Mouse (Mus musculus) A20 (cell line): ENCODE data around the gene Sele.
"Not testable (repeated sequence)": the region's sequence is repeated elsewhere in the genome, so short reads cannot be mapped to it uniquely, and the experiment has no call there.

Source experiments
- DNase-seq: peaks from one replicate; pipeline ENCODE4 v3.0.0-alpha.2; 2011; ENCODE audit warnings: low read depth, low spot score

The Sele gene

DNA sequence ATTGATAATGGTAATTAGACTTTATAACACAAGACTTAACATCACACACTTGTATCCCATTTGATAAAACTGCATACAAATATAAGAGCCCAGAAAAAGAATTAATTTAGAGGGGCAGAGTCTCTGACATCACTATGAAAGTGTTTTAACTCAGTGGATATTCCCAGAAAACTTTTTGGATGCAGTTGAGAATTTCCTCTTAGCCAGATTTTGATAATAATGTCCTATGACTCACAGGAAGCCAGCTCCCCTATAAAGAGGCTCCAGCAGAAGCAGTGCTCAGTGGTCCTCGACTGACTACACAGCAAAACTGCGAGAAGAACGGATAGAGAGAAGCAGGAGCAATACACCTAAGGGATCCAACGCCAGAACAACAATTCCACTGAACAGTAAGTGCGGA lies at the start of gene Sele:
Gene Sele, plus strand, starts transcription at position 301 of the 400 bp plus-strand sequence.
- no peak for DNase-seq

DNA sequence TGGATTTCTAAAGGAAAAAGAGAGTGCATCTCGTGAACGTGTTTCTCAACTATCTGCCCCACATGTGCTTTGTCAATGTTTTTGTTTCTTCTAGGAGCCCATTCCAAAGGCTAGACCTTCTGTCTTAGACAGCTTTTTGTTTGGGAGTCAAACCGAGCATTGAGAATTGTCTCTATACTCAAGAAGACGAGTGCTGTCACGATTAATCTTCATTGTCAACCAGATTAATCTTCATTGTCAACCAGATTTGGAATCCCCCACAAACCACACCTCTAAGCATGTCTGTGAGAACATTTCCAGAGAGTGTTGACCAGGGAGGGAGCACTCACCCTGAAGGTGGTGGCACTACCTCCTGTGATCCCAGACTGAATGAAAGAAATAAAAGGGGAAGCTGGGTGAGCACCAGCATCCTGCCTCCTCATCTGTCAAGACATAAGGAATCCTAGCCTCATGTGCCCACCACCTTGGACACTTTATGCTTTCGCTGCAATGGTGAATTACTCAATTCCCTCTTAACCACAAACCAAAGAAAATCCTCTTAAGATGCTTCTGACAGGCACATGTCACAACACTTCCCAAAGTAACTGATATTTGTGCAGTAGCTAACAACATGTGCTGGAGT lies 46.1 kb upstream of the Sele start:
- DNase-seq, result no peak

DNA sequence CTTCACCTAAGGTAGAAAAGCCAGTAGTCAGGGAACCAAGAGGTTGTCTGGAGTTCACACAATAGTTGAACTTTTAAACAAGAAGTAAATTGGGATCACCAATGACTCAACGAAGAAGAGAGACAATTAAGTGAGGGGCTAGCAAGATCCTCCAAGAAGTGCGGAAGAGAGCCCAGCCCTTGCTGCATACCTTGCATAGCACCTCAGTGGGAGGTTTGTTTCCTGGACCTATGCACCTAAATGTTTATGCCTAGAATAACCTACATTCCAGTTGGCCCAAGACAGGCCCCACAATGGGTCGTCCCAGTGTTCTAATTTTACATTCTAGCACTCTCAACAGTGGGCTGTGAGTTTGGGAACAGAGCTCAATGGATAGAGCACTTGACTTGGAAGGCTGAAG lies 43.7 kb upstream of the Sele start:
- no peak for DNase-seq

DNA sequence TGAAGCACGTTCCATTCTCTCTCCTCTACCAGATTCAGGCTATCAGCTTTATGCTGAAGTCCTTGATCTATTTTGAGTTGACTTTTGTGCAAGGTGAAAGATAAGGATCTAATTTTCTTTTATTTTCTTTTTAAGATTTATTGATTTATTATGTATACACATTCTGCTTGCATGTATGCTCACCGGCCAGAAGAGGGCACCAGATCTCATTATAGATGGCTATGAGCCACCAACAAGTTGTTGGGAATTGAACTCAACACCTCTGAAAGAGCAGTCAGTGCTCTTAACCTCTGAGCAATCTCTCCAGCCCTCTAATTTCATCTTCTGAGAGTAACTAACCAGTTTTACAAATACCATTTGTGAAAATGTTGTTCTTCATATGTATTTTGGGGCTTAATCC lies 38.8 kb upstream of the Sele start:
- peak; percentile 58 for DNase-seq

DNA sequence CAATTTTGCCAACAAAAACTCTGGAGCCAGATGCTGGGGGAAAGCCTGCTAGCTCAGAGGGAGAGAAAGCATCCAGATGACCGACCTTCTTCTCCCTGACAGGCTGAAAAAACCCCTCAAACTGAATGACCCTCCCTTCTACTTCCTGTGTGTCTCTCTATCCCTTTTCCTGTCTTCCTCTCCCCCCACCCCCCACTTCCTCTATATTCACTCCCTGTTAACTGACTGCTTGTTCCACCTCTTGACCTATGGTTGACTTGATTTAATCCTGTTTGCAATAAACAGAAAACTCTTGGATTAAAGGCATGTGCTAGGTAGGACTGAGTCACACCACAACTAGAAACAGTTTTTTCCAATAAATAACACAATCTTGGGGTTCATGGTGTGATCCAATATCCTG lies 33.4 kb upstream of the Sele start:
- DNase-seq, result no peak

DNA sequence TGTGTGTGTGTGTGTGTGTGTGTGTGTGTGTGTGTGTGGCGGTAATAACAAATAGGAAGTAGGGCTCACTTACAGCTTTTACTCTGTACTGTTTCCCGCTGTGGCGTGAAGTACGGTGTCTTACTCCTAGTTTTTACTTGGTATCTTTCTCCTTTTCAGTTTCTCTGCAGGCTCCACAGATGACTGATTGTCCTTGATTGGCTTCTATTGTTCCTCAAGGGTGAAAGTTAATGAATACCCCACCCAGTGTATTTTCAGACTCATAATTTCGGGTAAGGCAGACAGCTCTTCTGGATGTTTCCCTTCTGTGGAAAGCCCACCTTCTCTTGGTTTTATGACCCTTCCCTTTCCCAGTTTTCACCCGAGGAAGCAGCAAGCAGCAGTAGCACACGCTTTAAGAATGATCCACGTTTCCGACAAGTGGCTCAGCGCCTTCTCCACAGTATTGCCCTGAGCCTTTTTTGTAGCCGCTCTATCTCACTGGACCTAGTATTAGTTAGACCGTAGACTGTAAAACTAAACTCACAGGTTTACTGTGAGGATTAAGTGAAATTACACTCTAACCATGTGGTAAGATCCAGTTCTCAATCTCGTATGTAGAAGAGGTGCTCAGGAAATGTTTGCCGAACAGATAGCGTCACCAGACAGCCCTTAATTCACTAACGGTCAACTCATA lies 29.7 kb upstream of the Sele start:
- no peak for DNase-seq

DNA sequence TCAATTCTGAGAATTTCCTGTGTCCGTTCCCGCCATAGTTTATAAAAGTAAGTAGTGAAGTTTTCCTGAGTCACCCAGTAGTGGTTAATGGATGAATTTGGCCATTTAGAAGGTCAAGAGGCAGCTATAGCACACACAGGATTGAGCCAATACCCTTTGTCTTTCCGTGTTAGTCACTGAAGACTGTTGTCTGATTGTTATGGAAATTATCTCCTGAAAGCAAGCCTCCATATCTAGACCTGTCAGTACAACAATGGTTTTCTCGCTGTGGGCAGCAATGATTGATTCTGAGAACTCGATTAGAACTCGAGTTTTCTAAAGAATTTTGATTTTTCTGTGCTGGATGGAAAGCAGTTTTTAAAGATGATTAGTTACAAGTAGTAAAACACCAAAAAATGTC lies 28.2 kb upstream of the Sele start:
- DNase-seq, result no peak

DNA sequence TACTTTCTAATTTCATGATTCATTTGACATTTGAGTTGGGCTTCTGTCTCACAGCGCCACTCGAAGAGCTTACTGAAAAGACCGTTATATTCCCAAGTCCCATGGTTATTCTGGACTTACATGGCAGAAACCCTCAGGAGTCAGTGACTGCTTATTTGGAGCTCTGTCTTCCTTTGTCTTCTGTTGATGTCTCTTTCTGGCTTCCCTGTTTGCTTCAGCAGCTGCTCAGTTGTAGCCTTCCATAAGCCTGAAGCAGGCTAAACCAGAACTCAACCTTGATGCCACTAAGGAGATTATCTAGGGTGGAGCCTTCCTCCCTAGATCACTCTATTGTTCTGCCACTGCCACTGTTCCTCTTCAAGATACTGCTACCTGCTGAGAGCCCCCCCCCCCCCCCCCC lies 27.3 kb upstream of the Sele start:
- not testable (repeated sequence) for DNase-seq

DNA sequence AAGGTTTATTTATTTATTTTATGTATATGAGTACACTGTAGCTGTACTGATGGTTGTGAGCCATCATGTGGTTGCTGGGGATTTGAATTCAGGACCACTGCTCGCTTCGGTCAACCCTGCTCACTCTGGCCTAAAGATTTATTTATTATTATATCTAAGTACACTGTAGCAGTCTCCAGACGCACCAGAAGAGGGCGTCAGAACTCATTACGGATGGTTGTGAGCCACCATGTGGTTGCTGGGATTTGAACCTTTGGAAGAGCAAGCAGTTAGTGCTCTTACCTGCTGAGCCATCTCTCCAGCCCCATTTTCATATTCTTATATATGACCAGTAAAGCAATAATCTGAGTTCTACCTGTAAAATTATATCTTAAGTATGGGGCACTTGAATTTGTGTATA lies 25.9 kb upstream of the Sele start:
- peak; percentile 19 for DNase-seq

DNA sequence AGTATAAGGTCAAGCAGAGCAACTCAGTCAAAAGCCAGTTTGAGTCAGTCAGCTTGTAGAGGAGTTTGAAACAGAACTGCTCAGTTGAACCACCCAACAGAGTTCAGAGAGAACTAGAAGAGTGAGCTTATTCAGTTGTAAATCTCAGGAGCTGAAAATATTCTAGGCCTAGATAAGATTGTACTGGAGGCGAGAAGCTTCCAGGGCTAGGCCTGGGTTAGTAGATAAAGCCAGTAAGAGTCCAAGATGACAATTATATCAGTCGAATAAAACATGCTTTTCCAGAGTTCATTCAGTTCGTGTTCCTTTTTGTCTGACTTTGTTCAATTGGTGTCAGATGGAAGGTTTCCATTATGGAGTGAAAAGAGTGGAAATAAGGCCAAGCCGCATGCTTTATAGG lies 22.3 kb upstream of the Sele start:
- no peak for DNase-seq

DNA sequence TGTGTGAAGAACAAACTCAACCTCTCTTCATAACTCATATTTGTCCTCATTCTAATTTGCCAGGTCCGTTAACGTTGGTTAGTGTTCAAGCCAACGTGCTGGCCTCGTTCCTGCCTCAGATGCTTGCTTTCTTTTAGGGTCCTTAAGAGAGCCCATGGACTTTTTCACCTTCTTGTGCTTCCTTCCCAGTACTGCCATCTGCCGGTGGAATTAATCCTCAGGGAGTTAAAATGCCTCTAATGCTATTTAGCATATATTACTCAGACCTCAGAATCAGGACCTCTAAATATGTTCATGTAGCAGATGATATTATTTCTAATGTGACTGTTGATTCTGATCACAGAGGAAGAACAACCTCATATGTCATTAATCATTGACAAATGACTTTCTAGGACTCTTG lies 20.6 kb upstream of the Sele start:
- peak; percentile 34 for DNase-seq

DNA sequence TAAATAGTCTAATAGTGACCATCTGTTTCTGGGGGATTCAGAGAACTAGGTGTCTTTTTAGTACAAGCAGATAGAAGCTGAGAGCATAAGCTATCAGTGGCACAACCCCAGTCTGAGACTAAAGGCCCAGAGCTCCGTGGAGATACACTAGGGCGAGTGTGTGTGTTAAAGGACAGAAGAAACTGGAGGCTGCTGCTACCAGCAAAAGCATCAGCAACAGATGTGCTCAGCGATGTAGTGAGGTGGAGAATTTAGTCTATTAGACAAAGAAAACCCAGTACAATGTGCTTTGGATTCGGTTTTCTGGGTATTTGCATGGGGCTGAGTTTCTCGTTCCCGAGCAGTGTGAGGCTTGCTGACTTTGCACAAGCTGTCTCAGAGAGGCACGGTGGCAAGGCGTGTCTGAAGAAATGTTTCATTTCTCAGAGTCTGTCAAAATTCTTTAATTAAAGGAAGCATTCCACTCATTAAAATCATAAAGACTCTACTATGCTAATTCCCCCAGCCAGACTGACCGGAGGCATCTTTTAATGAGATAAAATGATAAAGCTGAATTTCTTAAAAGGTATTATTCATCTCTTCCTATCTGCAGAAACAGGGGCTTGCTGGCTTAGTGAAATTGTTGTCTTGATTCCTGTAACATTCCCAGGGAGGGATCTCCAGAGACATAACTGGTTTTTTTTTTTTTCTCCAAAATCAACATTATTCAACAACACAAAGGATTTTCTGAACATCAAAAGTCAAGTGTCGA lies 7.5 kb upstream of the Sele start:
- no peak for DNase-seq

DNA sequence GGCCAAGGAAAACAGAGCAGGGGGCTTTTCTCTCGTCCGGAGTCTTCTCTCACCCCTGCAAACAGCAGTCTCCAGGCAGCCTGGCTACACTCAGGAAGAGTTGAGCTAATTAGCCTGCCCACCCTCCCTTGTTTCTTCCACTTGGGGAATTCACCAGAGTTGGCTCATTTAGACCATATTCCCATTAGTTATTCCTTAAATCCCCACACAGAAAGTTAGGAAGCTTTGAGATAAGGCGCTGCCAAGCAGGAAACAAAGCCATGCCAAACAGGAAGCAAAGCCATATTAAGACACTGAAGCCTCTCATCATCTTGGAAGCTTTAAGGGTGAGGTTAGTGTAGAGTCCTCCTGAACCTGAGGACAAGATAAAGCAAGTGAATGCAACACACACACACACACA lies 4.5 kb upstream of the Sele start:
- no peak for DNase-seq

DNA sequence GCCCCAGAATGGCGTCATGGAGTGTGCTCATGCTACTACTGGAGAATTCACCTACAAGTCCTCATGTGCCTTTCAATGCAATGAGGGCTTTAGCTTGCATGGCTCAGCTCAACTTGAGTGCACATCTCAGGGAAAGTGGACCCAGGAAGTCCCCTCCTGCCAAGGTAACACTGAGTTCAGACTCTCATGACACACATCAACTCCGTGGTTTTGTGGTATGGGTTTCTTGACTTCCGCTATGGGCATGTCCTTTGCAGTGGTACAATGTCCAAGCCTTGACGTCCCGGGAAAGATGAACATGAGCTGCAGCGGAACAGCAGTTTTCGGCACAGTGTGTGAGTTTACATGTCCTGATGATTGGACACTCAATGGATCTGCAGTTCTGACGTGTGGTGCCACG lies 5.5 kb downstream of the Sele start:
- no peak for DNase-seq

DNA sequence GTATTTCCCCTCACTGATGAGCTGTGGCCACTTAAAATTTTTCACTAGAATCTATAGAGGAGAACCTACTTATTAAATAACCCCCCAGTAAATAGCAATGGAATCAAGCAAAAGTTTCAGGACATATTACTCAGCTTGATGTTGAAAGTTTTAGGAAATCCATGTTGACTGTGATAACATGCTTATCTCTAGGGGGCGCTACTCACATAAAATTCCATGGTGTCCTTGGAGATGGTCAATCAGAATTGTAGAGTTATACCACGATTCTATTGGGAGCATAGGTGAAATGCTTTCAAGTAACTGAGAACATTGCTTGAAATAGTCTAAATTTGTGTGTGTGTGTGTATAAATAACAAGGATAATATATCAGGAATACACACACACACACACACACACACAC lies 6.8 kb downstream of the Sele start:
- peak; percentile 43 for DNase-seq

DNA sequence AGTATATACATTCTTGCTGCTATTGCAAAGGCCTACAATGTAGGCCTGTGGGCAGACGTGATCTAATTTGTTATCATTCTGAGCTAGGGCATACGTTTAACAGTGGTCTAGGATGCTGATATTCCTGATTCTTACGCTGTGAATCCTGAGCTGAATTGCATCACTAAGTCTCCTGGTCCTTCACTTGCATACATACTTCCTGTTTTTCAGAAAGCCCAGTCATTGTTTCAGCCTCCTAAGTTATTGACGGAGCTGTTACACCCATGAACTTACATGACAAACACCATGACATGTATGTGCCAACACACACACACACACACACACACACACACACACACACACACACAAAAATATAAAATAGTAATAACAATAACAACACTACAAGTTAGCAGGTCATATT lies 12.0 kb downstream of the Sele start:
- DNase-seq, result no peak

DNA sequence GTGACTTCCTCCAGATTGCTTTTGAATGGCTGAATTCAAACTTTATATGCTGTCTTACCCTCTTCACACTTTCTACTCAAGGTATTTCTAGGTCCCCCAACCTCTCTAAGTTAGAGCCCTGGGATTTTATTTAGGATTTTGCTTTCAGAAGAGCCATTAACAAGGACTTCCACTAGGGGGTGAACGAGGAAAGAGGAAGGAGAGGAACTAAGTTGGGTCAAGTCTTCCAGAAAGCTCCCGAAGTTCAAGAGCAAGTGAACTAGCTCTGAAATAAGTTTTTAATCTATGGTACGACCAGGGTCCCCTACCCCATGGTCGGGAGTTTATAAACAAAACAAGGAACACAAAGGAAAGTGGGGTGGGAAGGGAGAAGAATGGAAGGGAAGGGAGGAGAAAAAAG lies 13.2 kb downstream of the Sele start:
- DNase-seq, result peak; percentile 59

DNA sequence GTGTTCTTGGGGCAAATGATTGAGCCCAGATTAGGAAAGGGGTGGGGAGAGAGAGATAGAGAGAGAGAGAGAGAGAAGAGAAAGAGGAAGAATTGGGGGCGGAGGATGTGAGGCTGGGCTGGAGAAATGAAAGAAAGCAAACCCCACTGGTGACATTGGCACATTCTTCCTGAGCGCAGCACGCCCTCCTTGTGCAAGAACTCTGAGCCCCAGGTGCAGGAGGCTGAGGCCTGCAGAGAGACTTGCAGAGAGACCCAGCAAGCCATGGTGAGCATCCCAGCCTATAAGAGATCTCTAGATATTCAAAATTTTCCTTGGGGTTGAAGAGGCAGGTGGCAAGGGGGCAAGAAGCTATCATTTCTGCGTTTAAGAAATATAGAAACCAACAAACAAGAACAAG lies 13.9 kb downstream of the Sele start, which contains the start of gene Sell:
Gene Sell, plus strand, starts transcription at position 58 of the 400 bp plus-strand sequence.
- no peak for DNase-seq

DNA sequence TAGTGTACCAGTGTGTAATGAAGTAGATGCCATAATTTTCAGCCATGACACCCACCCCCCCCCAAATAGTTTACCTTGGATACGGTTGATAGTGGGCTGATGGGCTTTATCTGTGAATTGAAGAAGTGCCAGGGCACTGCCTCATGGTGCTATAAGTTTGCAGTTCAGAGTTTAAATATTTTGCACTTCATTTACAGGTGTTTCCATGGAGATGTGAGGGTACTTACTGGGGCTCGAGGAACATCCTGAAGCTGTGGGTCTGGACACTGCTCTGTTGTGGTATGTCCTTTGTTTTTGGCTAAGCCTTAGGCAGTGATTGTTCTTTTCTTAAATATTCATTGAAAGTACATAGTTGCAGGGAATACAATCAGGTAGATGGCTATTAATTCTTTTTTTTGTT lies 14.8 kb downstream of the Sele start:
- DNase-seq, result no peak

DNA sequence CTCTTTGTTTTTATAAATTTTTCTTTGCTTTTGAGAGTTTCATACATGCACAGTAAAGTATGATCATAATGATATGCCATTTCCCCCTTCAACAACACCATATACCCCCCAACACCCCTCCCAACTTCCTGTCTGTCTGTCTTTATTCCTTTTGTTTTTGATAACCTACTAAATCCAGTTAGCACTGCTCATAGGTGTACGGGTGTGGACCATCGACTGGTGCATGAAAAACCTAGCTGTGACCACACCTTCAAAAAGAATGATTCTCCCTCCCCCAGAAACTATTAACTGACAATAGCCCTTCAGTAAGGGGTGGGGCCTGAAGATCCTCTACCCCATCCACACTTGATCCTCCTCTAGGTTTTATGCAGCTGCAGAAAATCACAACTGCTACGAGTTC lies 15.7 kb downstream of the Sele start:
- DNase-seq, result no peak

DNA sequence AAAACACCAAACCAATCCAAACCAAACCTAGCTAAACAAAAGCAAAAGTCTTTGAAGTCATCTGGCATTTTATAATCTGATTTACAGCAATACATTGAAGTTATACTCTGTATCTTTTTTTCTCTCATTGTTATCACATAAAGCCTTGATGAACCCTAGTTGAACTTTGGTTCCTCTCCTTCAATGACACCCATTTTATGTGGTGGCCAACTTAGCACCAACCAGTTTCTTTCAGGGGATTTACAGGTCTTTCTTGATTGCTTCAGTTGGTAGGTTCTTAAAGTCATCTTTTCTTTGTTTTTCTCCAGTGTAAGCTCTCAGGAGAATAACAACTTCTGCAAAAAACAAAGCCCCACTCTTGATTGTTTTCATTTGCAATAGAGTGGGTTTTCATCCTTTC lies 21.2 kb downstream of the Sele start:
- no peak for DNase-seq

DNA sequence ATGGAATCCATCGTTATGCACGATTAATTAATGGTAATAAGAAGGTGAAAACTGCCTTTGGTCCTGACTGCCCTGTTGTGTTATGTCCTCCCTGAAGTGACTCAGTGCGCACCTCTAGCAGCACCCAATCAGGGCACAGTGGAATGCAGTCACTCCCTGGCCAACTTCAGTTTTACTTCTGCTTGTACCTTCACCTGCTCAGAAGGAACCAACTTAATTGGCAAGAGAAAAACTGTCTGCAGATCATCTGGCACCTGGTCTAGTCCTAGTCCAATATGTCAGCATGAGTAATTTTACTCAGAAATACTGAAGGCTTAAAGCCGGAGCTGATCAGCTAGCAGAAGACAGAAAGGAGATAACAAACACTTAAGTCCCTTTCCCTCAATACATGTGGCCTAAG lies 22.4 kb downstream of the Sele start:
- DNase-seq, result peak; percentile 79

DNA sequence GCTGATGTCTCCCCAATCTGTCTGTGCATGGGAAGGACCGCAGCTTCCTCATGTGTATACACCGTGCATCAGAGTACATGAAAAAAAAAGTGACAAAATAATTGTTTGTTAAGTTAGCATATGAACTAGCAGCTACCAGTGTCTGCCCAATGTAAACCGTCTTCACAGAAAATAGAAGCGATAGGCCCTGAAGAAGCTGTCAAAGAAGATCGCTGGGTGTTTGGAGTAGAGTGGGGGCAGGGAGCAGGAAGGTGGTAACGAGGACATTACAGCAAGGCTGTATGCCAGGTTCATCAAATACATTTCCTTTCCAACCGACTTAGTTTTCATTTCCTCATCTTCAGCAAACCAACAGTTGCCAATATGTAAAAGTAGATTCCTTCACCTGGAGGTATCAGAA lies 23.1 kb downstream of the Sele start:
- DNase-seq, result peak; percentile 59
